Mouse (Mus musculus): ENCODE results near the gene Arid1b.

DNA sequence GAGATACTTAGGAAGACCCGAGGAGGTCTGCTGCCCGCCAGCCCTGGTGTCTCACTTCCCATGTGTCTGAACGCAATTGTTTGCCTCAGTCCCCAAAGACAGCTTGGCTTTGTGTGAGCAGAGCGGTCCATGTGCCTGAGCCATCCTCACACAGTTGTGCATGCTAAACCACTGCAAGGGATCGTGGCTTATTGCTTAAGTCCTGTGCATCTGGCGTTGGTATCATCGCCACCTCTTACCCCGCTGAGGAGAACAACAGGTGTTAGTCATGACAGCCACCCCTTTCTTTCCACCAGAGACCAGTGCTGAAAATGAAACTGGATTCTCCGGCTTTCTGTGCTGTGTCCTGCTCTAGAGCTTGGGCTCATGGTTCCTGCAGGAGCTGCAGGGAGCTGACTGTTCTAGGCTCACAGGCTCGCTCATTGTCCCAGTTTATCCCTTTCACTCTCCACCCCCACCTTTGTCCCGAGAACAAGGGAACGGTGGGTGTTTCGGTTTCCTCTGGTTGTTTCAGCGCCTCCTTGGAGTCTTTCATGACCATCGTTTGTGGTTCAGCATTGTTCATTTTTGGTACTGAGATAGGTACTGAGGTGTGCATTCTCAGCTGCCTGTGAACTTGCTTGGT, 171.2 kb downstream of the Arid1b start:
- TF ChIP-seq POLR2A (IDR thresholded peaks at IDR 0.05; ENCODE audit: control insufficient read depth, extremely low read depth, insufficient read depth, low read length, poor library complexity) (no peak), CTCF (IDR thresholded peaks at IDR 0.05; ENCODE audit: borderline replicate concordance, control insufficient read depth, extremely low read depth, insufficient read depth, low read length, poor library complexity) (no peak)
